Mouse (Mus musculus) stomach, postnatal 0 days (tissue): Measurements from ENCODE around the gene Hacd3. TPM values are rescaled to one million over a fixed set of nuclear protein-coding genes. Genes with fewer than 3 reads are reported as not detected.
A peak's percentile ranks its signal among the peaks of the same experiment; 100 is the strongest.

Experiments
- ATAC-seq: fragments of 200-750 bp; cut with Nextera tagmentation; 2 replicates; pipeline ENCODE4 v1.8.0; 2017; ENCODE audit not compliant: low FRiP score, low TSS enrichment
- DNase-seq: peaks from one replicate; pipeline ENCODE4 v3.0.0-alpha.2; 2016; ENCODE audit warnings: low spot score
- H3K27ac ChIP-seq: fragments of 300-500 bp; sonication (generic); replicated peaks from 2 replicates; pipeline ENCODE4 v1.5.1; 2014; ENCODE audit warnings: mild to moderate bottlenecking, control low read depth
- H3K27me3 ChIP-seq: fragments of 300-500 bp; sonication (generic); 2 replicates; pipeline ENCODE4 v1.6.1; 2014; ENCODE audit warnings: low read length; ENCODE audit not compliant: control insufficient read depth, insufficient read depth
- H3K36me3 ChIP-seq: fragments of 300-500 bp; sonication (generic); 2 replicates; pipeline ENCODE4 v1.6.1; 2014; ENCODE audit warnings: low read length, mixed read lengths; ENCODE audit not compliant: control insufficient read depth, insufficient read depth
- H3K4me1 ChIP-seq: fragments of 300-500 bp; sonication (generic); replicated peaks from 2 replicates; pipeline ENCODE4 v1.6.1; 2014; ENCODE audit warnings: antibody characterized with exemption; ENCODE audit not compliant: control insufficient read depth, insufficient read depth
- H3K4me2 ChIP-seq: fragments of 300-500 bp; sonication (generic); replicated peaks from 2 replicates; pipeline ENCODE4 v1.6.1; 2014; ENCODE audit warnings: low read depth, mild to moderate bottlenecking, control low read depth, moderate library complexity
- H3K4me3 ChIP-seq: fragments of 300-500 bp; sonication (generic); 2 replicates; pipeline ENCODE4 v1.5.1; 2014; ENCODE audit warnings: low read depth, low read length, control low read depth
- H3K9ac ChIP-seq: fragments of 300-500 bp; sonication (generic); 2 replicates; pipeline ENCODE4 v1.6.1; 2014; ENCODE audit warnings: mild to moderate bottlenecking, low read length, control low read depth, mixed read lengths
- H3K9me3 ChIP-seq: fragments of 300-500 bp; sonication (generic); 2 replicates; pipeline ENCODE4 v1.6.1; 2016; ENCODE audit warnings: low read length; ENCODE audit not compliant: control insufficient read depth
- CTCF ChIP-seq: IDR thresholded peaks from 2 replicates; pipeline ENCODE4 v1.5.1; 2016; ENCODE audit warnings: antibody characterized with exemption, low read depth, mild to moderate bottlenecking, moderate library complexity
- EP300 ChIP-seq: optimal IDR thresholded peaks from 2 replicates; pipeline ENCODE3; 2016; ENCODE audit warnings: antibody characterized with exemption
- WGBS: fragments of 180-500 bp; shearing (Covaris S2); extraction: QIAGEN DNeasy Blood & Tissue Kit; methylation state at CpG from one replicate; pipeline ENCODE4 v1.1.7; 2014; 5-methylcytosine and 5-hydroxymethylcytosine counted together
- polyA plus RNA-seq: library from polyadenylated mRNA; unstranded; fragments of >200 nt; fragmentation: Nextera tagmentation; extraction: Ambion mirVana; gene quantifications from 2 replicates; pipeline ENCODE4 v1.2.1, GENCODE M21; 2015

Gene Hacd3
- polyA plus RNA-seq, 1 experiment from 2014 or later: 110 TPM

DNA sequence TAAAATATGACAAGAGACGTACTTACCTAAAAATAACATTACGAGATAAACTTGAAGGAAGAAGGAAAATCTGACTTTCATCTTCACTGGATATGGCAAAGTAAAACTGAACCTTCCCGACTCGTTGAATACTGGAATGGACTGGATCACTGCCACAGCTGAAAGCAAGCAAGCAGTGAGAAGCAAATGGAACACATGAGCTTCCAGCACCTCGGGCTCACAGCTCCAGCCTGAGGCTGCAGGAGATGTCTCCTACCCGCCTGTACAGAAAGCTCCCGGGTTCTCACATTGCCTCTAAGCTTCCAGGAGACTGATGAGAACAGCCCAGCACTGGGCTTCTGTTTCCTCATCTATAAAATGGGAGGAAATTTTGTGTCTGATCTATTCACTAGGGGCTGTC lies 31.2 kb downstream of the Hacd3 start:
- TF ChIP-seq CTCF: no peak
- TF ChIP-seq EP300: no peak
- H3K27ac ChIP-seq: no peak overlapping the region
- ATAC-seq (no peak), DNase-seq (no peak)
- peaks cover 19% of the 10 kb centered on the region; the same call in 1 of the 2 replicates for H3K36me3 ChIP-seq
- H3K4me3 ChIP-seq: no peak overlapping the region
- no peak overlapping the region for H3K9ac ChIP-seq
- 88% methylated on average over 7 of the region's 7 CpGs for WGBS
- no peaks in the 10 kb centered on the region for H3K9me3 ChIP-seq
- H3K4me2 ChIP-seq: no peak overlapping the region
- H3K27me3 ChIP-seq: no peaks in the 10 kb centered on the region
- H3K4me1 ChIP-seq: no peaks in the 10 kb centered on the region

DNA sequence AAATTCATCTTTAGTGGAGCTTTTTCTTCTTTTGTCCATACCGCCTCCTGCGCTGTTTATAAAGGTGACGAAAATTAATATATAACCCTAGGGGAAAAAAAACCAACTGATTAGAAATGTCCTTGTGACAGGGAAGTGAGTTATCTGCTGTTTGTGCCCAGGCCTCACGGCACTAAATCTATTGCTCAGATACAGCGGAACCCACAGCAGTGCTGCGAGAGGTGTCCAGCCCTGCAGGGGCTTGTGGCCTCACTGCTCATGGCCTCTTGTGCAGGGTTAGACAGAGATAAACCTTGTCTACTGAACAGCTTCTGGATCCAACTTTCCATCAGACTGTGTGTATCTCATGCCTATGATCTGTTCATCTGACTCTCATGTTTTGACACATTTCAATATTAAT lies 33.0 kb downstream of the Hacd3 start:
- Histone ChIP-seq H3K36me3 (peaks cover 21% of the 10 kb centered on the region; the same call in 1 of the 2 replicates), H3K9ac (no peak overlapping the region), H3K27me3 (no peaks in the 10 kb centered on the region), H3K27ac (no peak overlapping the region), H3K4me3 (no peak overlapping the region), H3K4me1 (no peaks in the 10 kb centered on the region), H3K4me2 (no peak overlapping the region), H3K9me3 (no peaks in the 10 kb centered on the region)
- TF ChIP-seq EP300: no peak
- no peak for TF ChIP-seq CTCF
- DNase-seq (no peak), ATAC-seq (no peak)
- WGBS: 68% methylated on average over 6 of the region's 6 CpGs

DNA sequence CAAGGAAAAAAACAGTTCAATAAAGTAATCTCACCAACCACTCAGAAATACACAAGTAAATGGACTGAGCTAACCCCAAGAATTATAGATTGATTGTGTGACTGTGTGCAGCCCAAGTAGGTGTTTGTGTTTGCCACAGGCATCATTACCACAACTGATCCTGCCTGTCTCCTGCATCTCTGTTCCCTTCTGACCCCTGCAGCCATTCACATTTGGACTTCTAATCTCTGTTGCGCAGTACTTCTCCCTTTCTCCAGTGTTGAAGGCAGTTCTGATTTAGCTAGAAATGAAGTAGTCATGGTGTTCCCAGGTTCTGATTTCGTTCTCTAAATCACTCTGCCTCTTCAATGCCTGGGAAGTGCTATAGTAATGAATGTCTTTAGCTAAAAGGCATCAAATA lies 33.8 kb downstream of the Hacd3 start:
- ATAC-seq (no peak), DNase-seq (no peak)
- no peaks in the 10 kb centered on the region for H3K9me3 ChIP-seq
- WGBS: 86% methylated on average over 2 of the region's 2 CpGs
- no peaks in the 10 kb centered on the region for H3K4me1 ChIP-seq
- H3K27me3 ChIP-seq: no peaks in the 10 kb centered on the region
- peaks cover 24% of the 10 kb centered on the region; the same call in 1 of the 2 replicates for H3K36me3 ChIP-seq
- no peak for TF ChIP-seq EP300
- no peak for TF ChIP-seq CTCF
- no peak overlapping the region for H3K4me2 ChIP-seq
- H3K4me3 ChIP-seq: no peak overlapping the region
- H3K27ac ChIP-seq: no peak overlapping the region
- no peak overlapping the region for H3K9ac ChIP-seq

DNA sequence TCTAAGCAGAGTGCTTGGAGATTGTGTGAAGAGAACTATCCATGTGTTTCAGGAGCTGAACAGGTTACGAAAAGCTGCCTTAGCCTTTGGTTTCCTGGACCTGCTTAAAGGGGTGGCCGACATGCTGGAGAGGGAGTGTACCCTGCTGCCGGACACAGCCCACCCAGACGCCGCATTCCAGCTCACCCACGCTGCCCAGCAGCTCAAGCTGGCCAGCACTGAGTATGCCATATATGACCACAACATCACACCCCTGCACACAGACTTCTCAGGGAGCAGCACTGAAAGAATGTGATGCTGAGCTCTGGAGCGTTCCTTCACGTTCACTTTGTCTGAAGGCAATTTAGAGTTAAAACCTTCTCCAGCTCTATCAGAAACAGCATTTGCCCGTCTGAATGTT lies 35.7 kb downstream of the Hacd3 start:
- WGBS: 76% methylated on average over 9 of the region's 9 CpGs
- TF ChIP-seq CTCF: no peak
- TF ChIP-seq EP300: no peak
- Histone ChIP-seq H3K36me3 (peaks cover 24% of the 10 kb centered on the region), H3K9ac (no peak overlapping the region), H3K4me2 (no peak overlapping the region), H3K4me3 (no peak overlapping the region), H3K27ac (peak overlapping the region; percentile 59; the same call in 1 of the 2 replicates), H3K27me3 (no peaks in the 10 kb centered on the region), H3K9me3 (no peaks in the 10 kb centered on the region), H3K4me1 (no peaks in the 10 kb centered on the region)
- DNase-seq (no peak), ATAC-seq (peak; percentile 53)

DNA sequence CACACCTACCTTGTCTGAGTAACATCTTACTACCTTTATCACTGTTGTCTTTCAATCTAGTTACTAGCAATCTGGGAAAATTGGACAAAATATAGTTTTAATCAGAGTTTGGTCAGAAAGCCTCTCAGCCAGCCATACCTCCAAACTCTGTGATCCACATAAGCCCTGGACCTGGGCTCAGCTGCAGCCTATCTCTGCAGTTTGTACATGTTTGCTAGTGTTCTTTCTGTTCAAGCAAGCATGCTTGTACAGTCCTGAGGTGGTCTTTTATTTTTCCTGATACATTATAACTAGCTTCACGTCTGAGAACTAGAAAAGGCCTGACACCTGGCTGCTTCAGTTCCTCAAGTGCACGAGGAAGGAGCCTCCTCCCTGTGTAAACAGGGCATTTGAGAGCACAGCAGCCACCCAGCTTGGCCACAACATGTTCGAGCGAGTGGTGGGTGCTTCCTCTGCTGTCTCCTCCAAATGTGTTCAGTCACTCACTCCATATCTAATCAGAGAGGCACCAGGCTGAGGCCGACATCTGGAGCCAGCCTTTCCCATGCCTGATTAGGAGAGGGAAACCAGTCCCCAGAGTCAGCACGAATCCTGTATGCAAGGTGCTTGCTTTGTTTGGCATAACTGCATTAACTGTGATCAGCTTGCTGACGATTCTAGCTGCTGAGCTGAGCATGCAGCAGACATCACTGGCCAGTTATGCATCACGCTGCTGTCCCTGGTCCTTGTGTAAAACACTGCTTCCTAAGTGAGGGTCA lies 36.3 kb downstream of the Hacd3 start:
- Histone ChIP-seq H3K27me3 (no peaks in the 10 kb centered on the region), H3K4me1 (no peaks in the 10 kb centered on the region), H3K9ac (no peak overlapping the region), H3K27ac (peak overlapping the region; percentile 56; the same call in 1 of the 2 replicates), H3K4me2 (no peak overlapping the region), H3K36me3 (peaks cover 30% of the 10 kb centered on the region), H3K9me3 (no peaks in the 10 kb centered on the region), H3K4me3 (no peak overlapping the region)
- peak; percentile 55 for ATAC-seq
- DNase-seq: peak; percentile 38
- TF ChIP-seq EP300: no peak
- TF ChIP-seq CTCF: no peak
- 51% methylated on average over 8 of the region's 8 CpGs for WGBS

DNA sequence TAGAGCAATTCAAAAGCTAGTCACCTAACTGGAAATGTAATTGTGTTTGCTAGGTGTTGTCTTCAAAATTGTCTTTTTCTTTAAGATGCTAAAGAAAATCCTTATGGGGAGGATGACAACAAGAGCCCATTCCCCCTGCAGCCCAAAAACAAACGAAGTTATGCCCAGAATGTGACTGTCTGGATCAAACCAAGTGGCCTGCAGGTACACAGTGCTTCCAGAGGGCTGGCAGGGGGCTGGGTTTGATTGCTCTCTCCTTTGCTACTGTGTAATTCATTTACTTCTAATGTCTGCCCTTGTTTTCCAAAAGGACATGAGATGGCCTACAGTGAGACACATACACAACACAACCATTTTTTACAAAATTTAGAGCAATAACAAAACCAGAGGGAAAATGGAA lies 39.6 kb downstream of the Hacd3 start:
- no peak overlapping the region for H3K27ac ChIP-seq
- no peaks in the 10 kb centered on the region for H3K27me3 ChIP-seq
- ATAC-seq (no peak), DNase-seq (no peak)
- no peak overlapping the region for H3K4me3 ChIP-seq
- no peaks in the 10 kb centered on the region for H3K9me3 ChIP-seq
- no peak overlapping the region for H3K9ac ChIP-seq
- TF ChIP-seq CTCF (no peak), EP300 (no peak)
- peaks cover 38% of the 10 kb centered on the region for H3K36me3 ChIP-seq
- H3K4me2 ChIP-seq: no peak overlapping the region
- 75% methylated on average over 1 of the region's 1 CpGs for WGBS
- H3K4me1 ChIP-seq: no peaks in the 10 kb centered on the region
